Mouse (Mus musculus) embryonic facial prominence, embryonic 10.5 days (tissue): Measurements from ENCODE around the gene Sec23b. TPM values are rescaled to one million over a fixed set of nuclear protein-coding genes. Genes with fewer than 3 reads are reported as not detected.

Experiments
- microRNA-seq: library from miRNA; unstranded; fragments of <30 nt; microRNA quantifications from one replicate; pipeline ENCODE4, GENCODE M21; 2017
- polyA plus RNA-seq: library from polyadenylated mRNA; unstranded; fragments of >200 nt; fragmentation: Nextera tagmentation; extraction: Ambion mirVana; gene quantifications from 2 replicates; pipeline ENCODE4 v1.2.1, GENCODE M21; 2016

Gene Sec23b
- polyA plus RNA-seq, 1 experiment from 2014 or later = 118 TPM

Small RNA genes within 50 kb of the gene (microRNA-seq; reads per million reads assigned to microRNA genes)
- gene Gm24823 = not detected

Other genes starting within 250 kb of the Sec23b start
- 0.71 and 1.0 TPM in 2 replicates for gene Ovol2, start 224.1 kb upstream of the Sec23b start, polyA plus RNA-seq
- gene Kat14, start 187.2 kb upstream of the Sec23b start, polyA plus RNA-seq = 63.6 and 65.7 TPM in 2 replicates
- gene Pet117, start 187.2 kb upstream of the Sec23b start, polyA plus RNA-seq = 0.52 TPM in 1 of 2 replicates, not detected in the other
- gene Dzank1, start 28.8 kb upstream of the Sec23b start, polyA plus RNA-seq = 0.83 and 1.5 TPM in 2 replicates
- gene Polr3f, start 28.5 kb upstream of the Sec23b start, polyA plus RNA-seq = 34.6 and 36.0 TPM in 2 replicates
- gene Rbbp9, start 5.4 kb upstream of the Sec23b start, polyA plus RNA-seq = 58.9 and 65.5 TPM in 2 replicates
- 30.8 and 34.0 TPM in 2 replicates for gene Smim26, start 37.8 kb downstream of the Sec23b start, polyA plus RNA-seq
- gene Dtd1, start 43.7 kb downstream of the Sec23b start, polyA plus RNA-seq = 36.9 and 43.1 TPM in 2 replicates